Mouse (Mus musculus): ENCODE results near the gene Slc39a13. TPM values are rescaled to one million over a fixed set of nuclear protein-coding genes. Genes with fewer than 3 reads are reported as not detected.
"Not testable (repeated sequence)": the region's sequence is repeated elsewhere in the genome, so short reads cannot be mapped to it uniquely, and the experiment has no call there.

The Slc39a13 gene
- 20.3 and 24.2 TPM in 2 replicates for polyA plus RNA-seq (2016; fragmentation: Nextera tagmentation; extraction: Ambion mirVana)

DNA sequence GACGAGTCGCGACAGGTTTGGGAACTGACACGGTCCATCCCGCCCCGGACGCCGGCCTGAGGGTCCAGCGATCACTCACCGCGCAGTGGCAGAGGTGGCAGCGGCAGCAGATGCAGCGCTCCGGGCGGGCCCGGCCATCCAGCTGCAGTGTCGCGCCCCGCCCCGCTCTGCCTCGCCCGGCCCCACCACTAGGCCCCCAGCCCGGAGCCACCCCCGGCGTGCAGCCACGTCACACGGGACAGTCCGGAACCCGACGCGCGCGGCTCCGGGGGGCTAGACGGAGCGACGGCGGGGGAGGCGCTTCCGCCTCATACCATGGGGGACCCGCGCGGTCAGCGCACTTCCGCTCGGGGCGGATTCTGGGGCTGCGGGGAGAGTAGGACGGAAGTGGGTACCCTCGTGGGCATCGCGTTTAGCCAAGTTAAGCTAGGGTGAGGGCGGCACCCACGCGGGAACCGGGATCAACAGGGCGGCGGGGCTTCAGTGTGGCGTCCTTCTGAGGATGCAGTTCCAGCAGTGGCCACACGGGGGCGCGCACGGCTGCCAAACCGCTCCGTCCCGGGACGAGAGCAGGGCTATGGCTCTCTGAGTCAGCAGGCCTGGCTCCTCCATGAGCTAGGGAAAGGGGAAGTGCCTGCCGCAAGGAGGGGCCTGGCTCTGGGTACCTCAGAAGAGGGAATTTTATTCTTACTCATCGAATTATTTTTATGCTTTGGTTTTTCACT lies at the start of gene Slc39a13:
Gene Slc39a13 (minus strand): TSS at position 342 of the 725 bp plus-strand sequence.
- Histone ChIP-seq H3K27me3 (replicated peaks; ENCODE audit: low read depth, poor library complexity, severe bottlenecking) (no peaks in the 10 kb centered on the region), H3K27ac (replicated peaks) (peak within 1 kb of the TSS; percentile 85), H3K4me3 (peak within 1 kb of the TSS; percentile 70), H3K36me3 (replicated peaks) (peaks cover 24% of the 10 kb centered on the region), H3K4me1 (peaks cover 35% of the 10 kb centered on the region), H3K9me3 (no peaks in the 10 kb centered on the region)
- peak; percentile 97 for DNase-seq (ENCODE audit: low spot score)
- WGBS, result under 1% methylated on average over 69 of the region's 69 CpGs

DNA sequence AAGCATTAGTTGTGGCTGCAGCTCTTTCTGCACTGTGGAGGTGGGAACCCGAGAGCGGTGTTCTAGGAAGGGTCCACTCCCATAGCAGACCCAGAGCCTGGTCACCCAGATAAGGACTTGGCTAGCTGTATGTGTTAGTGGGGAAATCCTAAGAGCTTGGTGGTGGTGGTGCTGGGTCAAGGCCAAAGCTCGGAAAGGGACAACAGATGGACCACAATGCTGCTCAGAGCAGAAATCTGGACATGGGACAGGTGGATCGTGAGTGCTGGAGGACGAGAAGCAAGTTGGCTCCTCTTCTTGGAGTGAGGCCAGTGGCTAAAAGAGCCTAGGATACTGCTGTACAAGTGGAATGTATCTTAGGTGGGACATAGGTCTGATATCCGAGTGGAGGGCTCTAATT lies 49.3 kb upstream of the Slc39a13 start:
- H3K9me3 ChIP-seq, result no peaks in the 10 kb centered on the region
- no peak for DNase-seq (ENCODE audit: low spot score)
- no peak overlapping the region for H3K27ac ChIP-seq (replicated peaks)
- H3K27me3 ChIP-seq (replicated peaks; ENCODE audit: low read depth, poor library complexity, severe bottlenecking), result peaks cover 36% of the 10 kb centered on the region
- WGBS, result 88% methylated on average over 6 of the region's 6 CpGs
- H3K4me3 ChIP-seq, result no peak overlapping the region
- peaks cover 19% of the 10 kb centered on the region for H3K4me1 ChIP-seq
- no peaks in the 10 kb centered on the region for H3K36me3 ChIP-seq (replicated peaks)

DNA sequence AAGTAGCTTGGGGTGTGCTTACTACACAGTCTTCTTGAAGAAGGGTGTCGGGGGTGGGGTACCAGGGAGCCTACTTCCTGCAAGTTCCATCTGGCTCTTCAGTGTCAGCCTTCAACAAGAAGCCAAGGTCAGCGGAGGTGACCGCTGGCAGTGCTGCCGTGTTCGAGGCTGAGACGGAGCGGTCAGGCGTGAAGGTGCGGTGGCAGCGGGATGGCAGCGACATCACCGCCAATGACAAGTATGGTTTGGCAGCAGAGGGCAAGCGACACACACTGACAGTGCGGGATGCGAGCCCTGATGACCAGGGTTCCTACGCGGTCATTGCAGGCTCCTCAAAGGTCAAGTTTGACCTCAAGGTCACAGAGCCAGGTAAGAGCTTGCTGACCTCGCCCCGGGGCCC lies 48.8 kb upstream of the Slc39a13 start:
- no peak overlapping the region for H3K4me3 ChIP-seq
- no peak for DNase-seq (ENCODE audit: low spot score)
- H3K4me1 ChIP-seq, result peaks cover 19% of the 10 kb centered on the region
- H3K9me3 ChIP-seq, result no peaks in the 10 kb centered on the region
- 90% methylated on average over 19 of the region's 19 CpGs for WGBS
- peaks cover 41% of the 10 kb centered on the region for H3K27me3 ChIP-seq (replicated peaks; ENCODE audit: low read depth, poor library complexity, severe bottlenecking)
- no peak overlapping the region for H3K27ac ChIP-seq (replicated peaks)
- no peaks in the 10 kb centered on the region for H3K36me3 ChIP-seq (replicated peaks)

DNA sequence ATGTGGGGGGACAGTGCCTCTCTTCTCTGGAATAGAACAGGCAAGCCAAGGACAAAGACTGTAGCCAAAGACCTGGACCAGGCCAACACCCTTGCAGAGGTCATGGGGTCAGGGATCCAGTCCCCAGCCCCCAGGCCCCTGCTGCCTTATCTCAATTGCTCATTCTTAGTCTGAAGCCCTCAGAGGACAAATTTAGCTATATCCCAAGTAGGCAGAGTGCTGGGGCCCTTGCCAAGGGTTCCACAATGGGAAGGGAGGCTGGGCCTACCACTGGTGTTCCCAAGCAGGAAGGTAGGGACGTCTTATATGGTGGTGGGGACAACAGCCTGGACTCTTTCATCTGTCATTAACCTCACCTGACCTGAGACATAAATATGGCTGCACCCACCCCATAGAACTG lies 48.4 kb upstream of the Slc39a13 start:
- H3K27me3 ChIP-seq (replicated peaks; ENCODE audit: low read depth, poor library complexity, severe bottlenecking), result peaks cover 43% of the 10 kb centered on the region
- DNase-seq (ENCODE audit: low spot score), result no peak
- peaks cover 19% of the 10 kb centered on the region for H3K4me1 ChIP-seq
- no peaks in the 10 kb centered on the region for H3K36me3 ChIP-seq (replicated peaks)
- H3K9me3 ChIP-seq, result no peaks in the 10 kb centered on the region
- 66% methylated on average over 1 of the region's 1 CpGs for WGBS
- H3K4me3 ChIP-seq, result no peak overlapping the region
- H3K27ac ChIP-seq (replicated peaks), result no peak overlapping the region

DNA sequence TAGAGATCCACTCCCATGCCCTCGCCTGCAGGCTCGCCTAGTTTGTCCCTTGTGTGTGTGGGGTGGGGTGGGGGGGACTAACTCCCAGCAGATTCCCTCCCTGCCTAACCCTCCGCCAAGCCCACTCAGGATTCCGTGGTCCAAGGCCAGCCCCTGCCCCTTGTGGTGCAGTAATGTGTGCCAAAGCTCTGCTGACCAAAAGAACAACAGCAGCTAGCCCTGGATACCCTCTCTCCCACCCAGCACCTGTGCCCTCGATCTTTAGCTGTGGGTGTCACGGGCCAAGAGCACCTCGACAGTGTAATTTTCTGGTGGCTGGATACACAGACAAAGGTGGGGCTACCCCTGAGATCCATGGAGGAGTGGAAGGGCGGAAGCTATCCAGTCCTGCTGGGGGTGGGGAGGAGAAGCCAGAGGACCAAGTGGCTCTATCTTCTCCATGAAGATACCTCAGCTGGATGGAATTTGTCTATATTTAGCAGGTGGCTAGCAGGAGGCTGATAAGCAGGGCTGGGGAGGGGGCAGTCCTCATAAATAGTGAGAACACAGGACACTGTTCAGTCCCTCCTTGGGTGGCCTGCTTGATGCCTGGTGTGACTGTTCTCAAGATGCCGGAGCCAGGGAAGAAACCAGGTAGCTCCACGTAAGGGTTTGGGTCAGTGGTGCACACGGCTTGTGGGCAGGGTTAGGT lies 47.5 kb upstream of the Slc39a13 start, which contains the start of gene Mybpc3:
Gene Mybpc3 (plus strand): TSS at position 560 of the 691 bp plus-strand sequence.
- DNase-seq (ENCODE audit: low spot score), result no peak
- Histone ChIP-seq H3K4me3 (no peak within 1 kb of the TSS), H3K36me3 (replicated peaks) (no peaks in the 10 kb centered on the region), H3K27ac (replicated peaks) (no peak within 1 kb of the TSS), H3K4me1 (peaks cover 19% of the 10 kb centered on the region), H3K9me3 (no peaks in the 10 kb centered on the region), H3K27me3 (replicated peaks; ENCODE audit: low read depth, poor library complexity, severe bottlenecking) (peaks cover 43% of the 10 kb centered on the region)
- 81% methylated on average over 11 of the region's 11 CpGs for WGBS

DNA sequence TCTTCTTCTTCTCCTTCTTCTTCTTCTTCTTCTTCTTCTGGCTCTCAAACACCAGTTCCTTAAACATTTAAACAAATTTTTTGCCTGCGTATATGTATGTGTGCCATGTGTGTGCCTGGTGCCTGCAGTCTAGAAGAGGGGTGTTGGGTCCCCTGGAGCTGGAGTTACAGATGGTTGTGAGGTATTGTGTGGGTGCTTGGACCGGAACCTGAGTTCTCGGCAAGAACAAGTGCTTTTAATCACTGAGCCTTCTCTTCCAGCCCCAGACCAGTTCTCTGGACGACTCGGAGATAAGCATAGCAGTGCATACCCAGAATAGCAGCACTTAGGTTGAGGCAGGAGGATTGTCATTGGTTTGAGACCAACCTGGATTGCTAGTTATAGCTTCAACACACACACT lies 46.6 kb upstream of the Slc39a13 start:
- H3K27me3 ChIP-seq (replicated peaks; ENCODE audit: low read depth, poor library complexity, severe bottlenecking), result peaks cover 43% of the 10 kb centered on the region
- H3K9me3 ChIP-seq, result no peaks in the 10 kb centered on the region
- DNase-seq (ENCODE audit: low spot score), result no peak
- H3K4me1 ChIP-seq, result peaks cover 19% of the 10 kb centered on the region
- H3K27ac ChIP-seq (replicated peaks), result no peak overlapping the region
- H3K4me3 ChIP-seq, result no peak overlapping the region
- 86% methylated on average over 5 of the region's 5 CpGs for WGBS
- H3K36me3 ChIP-seq (replicated peaks), result no peaks in the 10 kb centered on the region

DNA sequence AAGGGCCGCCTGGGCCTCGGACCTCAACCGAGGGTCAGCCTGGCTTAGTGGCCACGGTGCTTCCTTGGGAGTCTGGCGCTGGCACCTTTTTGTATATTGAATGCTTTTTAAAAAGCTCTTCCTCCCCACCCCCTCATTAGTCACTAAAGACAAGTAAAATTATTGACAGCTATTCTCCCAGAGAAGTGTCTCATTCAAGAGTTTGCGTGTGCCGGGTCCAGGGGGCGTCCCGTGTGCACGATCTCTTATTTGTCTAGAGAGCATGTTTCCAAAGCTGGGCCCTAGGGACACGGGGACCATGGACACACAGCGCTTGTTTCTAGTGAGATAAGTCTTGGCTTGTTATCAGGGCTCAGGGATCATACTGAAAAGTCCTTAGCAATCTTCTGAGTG lies 45.4 kb upstream of the Slc39a13 start:
- H3K27ac ChIP-seq (replicated peaks), result peak overlapping the region; percentile 81
- WGBS, result 39% methylated on average over 12 of the region's 12 CpGs
- DNase-seq (ENCODE audit: low spot score), result no peak
- peak overlapping the region; percentile 65 for H3K4me3 ChIP-seq
- no peaks in the 10 kb centered on the region for H3K9me3 ChIP-seq
- H3K4me1 ChIP-seq, result peaks cover 19% of the 10 kb centered on the region
- H3K36me3 ChIP-seq (replicated peaks), result no peaks in the 10 kb centered on the region
- H3K27me3 ChIP-seq (replicated peaks; ENCODE audit: low read depth, poor library complexity, severe bottlenecking), result peaks cover 39% of the 10 kb centered on the region

DNA sequence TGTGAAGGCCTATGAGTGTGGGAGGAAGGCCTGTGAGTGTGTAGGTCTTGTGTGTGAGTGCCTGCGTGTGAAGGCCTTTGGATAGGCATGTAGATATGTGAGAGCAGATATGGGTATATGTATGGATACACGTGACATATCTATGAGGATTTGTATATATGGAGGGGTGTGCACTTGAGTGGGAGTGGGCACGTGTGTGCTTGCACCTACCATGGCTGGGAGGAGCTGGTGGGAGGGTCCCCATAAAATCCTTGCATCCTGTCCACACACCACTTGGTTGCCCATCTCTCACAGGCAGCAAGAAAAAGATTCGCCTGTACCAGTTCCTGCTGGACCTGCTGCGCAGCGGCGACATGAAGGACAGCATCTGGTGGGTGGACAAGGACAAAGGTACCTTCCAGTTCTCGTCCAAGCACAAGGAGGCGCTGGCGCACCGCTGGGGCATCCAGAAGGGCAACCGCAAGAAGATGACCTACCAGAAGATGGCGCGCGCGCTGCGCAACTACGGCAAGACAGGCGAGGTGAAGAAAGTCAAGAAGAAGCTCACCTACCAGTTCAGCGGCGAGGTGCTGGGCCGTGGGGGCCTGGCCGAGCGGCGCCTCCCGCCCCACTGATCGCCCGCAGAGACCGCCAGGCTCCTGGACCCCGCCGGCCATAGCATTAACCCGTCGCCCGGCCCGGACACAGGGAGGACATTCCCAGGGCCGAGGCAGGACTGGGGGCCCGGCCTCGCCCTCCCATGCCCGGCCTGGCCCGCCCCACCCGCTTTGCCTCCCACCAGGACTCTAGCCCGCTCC lies 44.8 kb upstream of the Slc39a13 start:
- peak overlapping the region; percentile 81 for H3K27ac ChIP-seq (replicated peaks)
- H3K4me3 ChIP-seq, result peak overlapping the region; percentile 65
- no peaks in the 10 kb centered on the region for H3K36me3 ChIP-seq (replicated peaks)
- 8% methylated on average over 42 of the region's 42 CpGs for WGBS
- H3K4me1 ChIP-seq, result peaks cover 19% of the 10 kb centered on the region
- peaks cover 34% of the 10 kb centered on the region for H3K27me3 ChIP-seq (replicated peaks; ENCODE audit: low read depth, poor library complexity, severe bottlenecking)
- peak; percentile 96 for DNase-seq (ENCODE audit: low spot score)
- no peaks in the 10 kb centered on the region for H3K9me3 ChIP-seq

DNA sequence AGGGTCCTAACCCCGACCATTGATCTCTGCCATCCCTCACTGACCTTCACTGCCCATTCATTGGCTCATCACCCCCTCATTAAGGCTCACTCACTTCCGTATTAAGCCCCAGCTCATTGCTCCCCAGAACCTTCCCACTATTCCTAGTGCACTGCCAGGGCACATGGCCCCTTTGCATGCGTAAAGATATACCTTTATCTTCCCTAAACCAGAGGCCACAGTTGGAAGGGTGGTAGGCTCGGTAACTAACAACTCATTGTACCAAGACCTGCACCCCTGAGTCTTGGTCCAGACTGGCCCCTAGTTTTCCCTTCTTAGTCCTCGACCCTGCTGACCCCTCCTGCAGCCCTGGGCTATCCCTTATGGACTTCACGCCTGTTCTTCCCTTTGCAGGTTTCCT lies 43.6 kb upstream of the Slc39a13 start:
- peaks cover 33% of the 10 kb centered on the region for H3K27me3 ChIP-seq (replicated peaks; ENCODE audit: low read depth, poor library complexity, severe bottlenecking)

DNA sequence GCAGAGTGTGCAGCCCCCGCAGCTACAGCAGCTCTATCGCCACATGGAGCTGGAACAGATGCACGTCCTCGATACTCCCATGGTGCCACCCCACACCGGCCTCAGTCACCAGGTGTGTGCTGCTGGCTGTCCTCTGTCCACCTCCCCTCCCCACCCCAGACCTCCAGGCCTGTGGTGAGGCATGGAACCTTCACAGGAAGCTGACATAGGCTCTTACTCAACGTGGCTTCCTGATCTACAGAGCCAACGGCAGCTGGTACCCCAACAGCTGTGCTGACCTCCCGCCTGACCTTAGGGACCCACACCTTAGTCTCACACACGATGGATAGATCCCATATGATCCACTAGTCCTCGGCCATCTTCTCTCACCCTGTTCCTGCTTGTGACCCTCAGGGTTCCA lies 43.1 kb upstream of the Slc39a13 start:
- Histone ChIP-seq H3K27me3 (replicated peaks; ENCODE audit: low read depth, poor library complexity, severe bottlenecking) (peaks cover 33% of the 10 kb centered on the region), H3K27ac (replicated peaks) (no peak overlapping the region), H3K4me3 (no peak overlapping the region), H3K36me3 (replicated peaks) (no peaks in the 10 kb centered on the region), H3K9me3 (no peaks in the 10 kb centered on the region), H3K4me1 (peaks cover 13% of the 10 kb centered on the region)
- no peak for DNase-seq (ENCODE audit: low spot score)
- WGBS, result 80% methylated on average over 10 of the region's 10 CpGs

More for the DNA sequence above, 43.6 kb upstream of the Slc39a13 start:
- H3K27ac ChIP-seq (replicated peaks), result no peak overlapping the region
- peaks cover 17% of the 10 kb centered on the region for H3K4me1 ChIP-seq
- H3K9me3 ChIP-seq, result no peaks in the 10 kb centered on the region
- no peak for DNase-seq (ENCODE audit: low spot score)
- 74% methylated on average over 6 of the region's 6 CpGs for WGBS
- no peak overlapping the region for H3K4me3 ChIP-seq
- H3K36me3 ChIP-seq (replicated peaks), result no peaks in the 10 kb centered on the region

DNA sequence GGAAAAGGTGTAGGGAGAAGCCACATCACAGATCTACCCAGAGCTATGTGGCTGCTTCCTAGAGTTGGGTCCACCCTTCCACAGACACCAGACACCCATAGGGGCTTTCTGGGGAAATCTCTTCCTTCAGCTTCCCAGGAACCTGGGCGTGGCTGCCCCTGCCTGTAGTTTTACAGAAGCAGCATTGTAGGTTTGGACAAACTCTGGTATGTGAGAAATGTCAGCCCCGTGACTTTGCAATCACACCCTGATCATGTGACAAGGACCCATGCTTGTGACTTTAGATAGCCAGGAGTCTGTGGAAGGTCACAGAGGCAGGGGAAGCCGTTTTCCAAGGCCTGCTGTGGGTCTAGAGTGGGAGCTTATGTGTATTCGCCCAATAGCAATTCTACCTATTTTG lies 42.3 kb upstream of the Slc39a13 start:
- DNase-seq (ENCODE audit: low spot score), result no peak
- Histone ChIP-seq H3K27me3 (replicated peaks; ENCODE audit: low read depth, poor library complexity, severe bottlenecking) (peaks cover 26% of the 10 kb centered on the region), H3K27ac (replicated peaks) (no peak overlapping the region), H3K9me3 (no peaks in the 10 kb centered on the region), H3K4me1 (peaks cover 13% of the 10 kb centered on the region), H3K36me3 (replicated peaks) (no peaks in the 10 kb centered on the region), H3K4me3 (no peak overlapping the region)
- 59% methylated on average over 4 of the region's 4 CpGs for WGBS

DNA sequence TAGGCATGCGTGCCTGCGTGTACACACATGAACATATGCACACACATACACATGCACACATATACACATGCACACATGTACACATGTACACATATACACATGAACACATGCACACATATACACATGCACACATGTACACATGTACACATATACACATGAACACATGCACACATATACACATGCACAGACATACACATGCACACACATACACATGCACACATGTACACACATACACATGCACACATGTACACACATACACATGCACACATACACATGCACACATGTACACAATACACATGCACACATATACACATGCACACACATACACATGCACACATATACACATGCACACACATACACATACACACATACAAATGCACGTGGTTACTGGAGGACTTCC lies 41.6 kb upstream of the Slc39a13 start:
- not testable (repeated sequence) for DNase-seq (ENCODE audit: low spot score); H3K27ac ChIP-seq (replicated peaks); H3K9me3 ChIP-seq; H3K4me3 ChIP-seq; H3K36me3 ChIP-seq (replicated peaks)
- Histone ChIP-seq H3K4me1 (peaks cover 13% of the 10 kb centered on the region), H3K27me3 (replicated peaks; ENCODE audit: low read depth, poor library complexity, severe bottlenecking) (peaks cover 23% of the 10 kb centered on the region)
- 92% methylated on average over 3 of the region's 3 CpGs for WGBS

Data from embryonic facial prominence, embryonic 10.5 days (tissue).